Mouse (Mus musculus): Measurements from ENCODE around the gene Ccdc92b.

GRCm38 (mm10) chr11:74582464-74582863, 36.9 kb upstream of the Ccdc92b start:
- no peak for TF ChIP-seq E2F4 (IDR thresholded peaks at IDR 0.05; ENCODE audit: insufficient read depth)
- no peak for TF ChIP-seq POLR2A (IDR thresholded peaks at IDR 0.05; ENCODE audit: insufficient read length, low read depth)
- no peak for TF ChIP-seq SRF (IDR thresholded peaks at IDR 0.05; ENCODE audit: control insufficient read depth, insufficient read length, low read depth)
- no peak for TF ChIP-seq MYOD1 (IDR thresholded peaks at IDR 0.05; ENCODE audit: control insufficient read depth in 1 of 3, insufficient read length in 2 of 3, low read depth in 2 of 3)
- no peak for TF ChIP-seq USF1 (IDR thresholded peaks at IDR 0.05; ENCODE audit: low read depth)
- no peak for TF ChIP-seq CEBPB (IDR thresholded peaks at IDR 0.05; ENCODE audit: insufficient read depth, poor library complexity, severe bottlenecking)
- no peak for TF ChIP-seq TCF12 (IDR thresholded peaks at IDR 0.05; ENCODE audit: insufficient read depth, poor library complexity, severe bottlenecking)
- TF ChIP-seq POLR2AphosphoS2 (IDR thresholded peaks at IDR 0.05; ENCODE audit: insufficient read length, low read depth): no peak
- no peak for TF ChIP-seq TCF3 (IDR thresholded peaks at IDR 0.05; ENCODE audit: insufficient read length, low read depth)
- no peak for TF ChIP-seq MAX (IDR thresholded peaks at IDR 0.05; ENCODE audit: low read depth)
- TF ChIP-seq MYOG (IDR thresholded peaks at IDR 0.05; ENCODE audit: control insufficient read depth in 1 of 3, insufficient read depth in 1 of 3, insufficient read length in 2 of 3, low read depth in 2 of 3): no peak
- no peak for TF ChIP-seq REST (IDR thresholded peaks at IDR 0.05; ENCODE audit: insufficient read depth, insufficient read length)
